ENCODE assay signal across 9 mouse cellular contexts in the genomic region with DNA sequence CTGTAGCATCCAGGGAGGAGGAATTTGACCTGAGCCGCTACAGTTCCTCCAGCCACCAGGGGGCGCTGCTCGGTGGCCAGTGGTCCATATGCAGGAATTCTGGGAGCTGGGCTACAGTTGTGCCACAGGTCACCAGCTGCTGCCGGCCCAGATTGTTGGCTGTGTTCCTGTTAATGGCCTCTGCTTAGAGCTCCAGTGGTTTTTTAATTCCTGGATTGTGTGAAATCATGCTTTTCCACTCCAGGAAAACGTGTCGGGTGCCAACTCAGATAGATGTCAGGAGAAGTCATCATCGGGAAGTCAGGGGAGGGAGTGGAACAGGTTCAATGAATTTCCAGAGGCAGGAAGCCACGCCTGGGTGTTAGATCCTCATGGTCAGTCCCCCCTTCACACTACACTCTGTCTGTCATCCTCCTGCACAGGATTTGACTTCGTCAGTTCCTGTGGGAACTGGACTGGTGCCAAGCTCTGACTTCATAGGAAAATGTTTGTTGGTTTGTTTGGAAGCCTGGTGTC. TPM values are rescaled to one million over a fixed set of nuclear protein-coding genes. Genes with fewer than 3 reads are reported as not detected.
DNase-seq lines count a peak whose midpoint lies in the region; ATAC-seq lines count a peak whose summit lies in the region.
"Had no signal": no experiment of that assay in that cellular context is flagged by ENCODE, and none has a peak within 500 bp of the region (broad histone marks: within the 10 kb centered on the region; RNA-seq: fewer than 3 reads in every experiment).

No protein-coding gene starts in this region.

- no peak for ATAC-seq in CD4-positive, CD25-positive, alpha-beta regulatory T cell, adult 4 months
- peak; percentile 77 for ATAC-seq in erythroid progenitor cell, adult 5-6 weeks (replicated peaks; ENCODE audit: low FRiP score, poor library complexity, severe bottlenecking)
- ATAC-seq in megakaryocyte-erythroid progenitor cell, adult 5-6 weeks (replicated peaks; ENCODE audit: low FRiP score, low TSS enrichment, poor library complexity, severe bottlenecking): peak; percentile 58

- peak; percentile 71 for DNase-seq in CD4-positive, CD25-positive, alpha-beta regulatory T cell, adult 2 months (ENCODE audit: low read depth, low spot score)
- DNase-seq in c-Kit-negative CD71-positive TER-119-positive erythroid progenitor cells, embryonic 14.5 days (ENCODE audit: low read depth, low spot score): peak; percentile 31
- DNase-seq in heart, postnatal 36 days: peak; percentile 77 to 84
- DNase-seq in layer of hippocampus, postnatal 10 days (ENCODE audit: low spot score in 2 of 2): peak; percentile 53 to 66
- peak; percentile 59 for DNase-seq in right cerebral cortex, postnatal 4 days

- intact Hi-C loops in heart, postnatal 36 days (cut with DNase I): loop anchor here (1.0 to 5.0 kb wide), 3 partner anchors 48 to 257 kb away; no protein-coding TSS in a partner anchor

RNA-seq across cellular contexts. Expression of gene Usp30, which starts 13.0 kb away (rescaled TPM):
- 1 to 10 TPM; 2.6 to 2.7 TPM for polyA plus RNA-seq in CD4-positive, CD25-positive, alpha-beta regulatory T cell, adult 4 months (2017; shearing (Covaris generic))
- 1.8 and 5.0 TPM in 2 replicates for total RNA-seq in erythroid progenitor cell, adult 5-6 weeks (2015; ENCODE audit: low replicate concordance)
- total RNA-seq in erythroid progenitor cell, adult 5-6 weeks (2017; ENCODE audit: low replicate concordance): 0.68 and 0.77 TPM in 2 replicates
- total RNA-seq in heart, postnatal 36 days (2021): 10 to 100 TPM; 11.3 to 13.5 TPM
- total RNA-seq in layer of hippocampus, postnatal 10 days (2021): 10 to 100 TPM; 25.3 to 32.8 TPM
- 5.7 and 11.0 TPM in 2 replicates for total RNA-seq in megakaryocyte-erythroid progenitor cell, adult 5-6 weeks (2014; fragmentation: Nextera tagmentation)
- 3.5 and 12.2 TPM in 2 replicates for total RNA-seq in megakaryocyte-erythroid progenitor cell, adult 5-6 weeks (2017)

RNA-seq across cellular contexts. Expression of gene Svop, which starts 39.1 kb away (rescaled TPM):
- not detected for polyA plus RNA-seq in CD4-positive, CD25-positive, alpha-beta regulatory T cell, adult 4 months (2017; shearing (Covaris generic))
- total RNA-seq in erythroid progenitor cell, adult 5-6 weeks (2015; ENCODE audit: low replicate concordance): not detected in 2 replicates
- total RNA-seq in erythroid progenitor cell, adult 5-6 weeks (2017; ENCODE audit: low replicate concordance): 0.13 TPM in 1 of 2 replicates, not detected in the other
- not detected for total RNA-seq in heart, postnatal 36 days (2021)
- 100 to 1,000 TPM; 134 to 141 TPM for total RNA-seq in layer of hippocampus, postnatal 10 days (2021)
- not detected in 2 replicates for total RNA-seq in megakaryocyte-erythroid progenitor cell, adult 5-6 weeks (2014; fragmentation: Nextera tagmentation)
- total RNA-seq in megakaryocyte-erythroid progenitor cell, adult 5-6 weeks (2017): not detected in 2 replicates
- total RNA-seq: neutrophil, adult 5-6 weeks had no signal

RNA-seq across cellular contexts. Expression of gene Dao, which starts 48.8 kb away (rescaled TPM):
- 1 to 10 TPM in 1 of 2 experiments, under 1 TPM in 1; 0.56 to 1.4 TPM for polyA plus RNA-seq in CD4-positive, CD25-positive, alpha-beta regulatory T cell, adult 4 months (2017; shearing (Covaris generic))
- not detected in 2 replicates for total RNA-seq in erythroid progenitor cell, adult 5-6 weeks (2015; ENCODE audit: low replicate concordance)
- total RNA-seq in erythroid progenitor cell, adult 5-6 weeks (2017; ENCODE audit: low replicate concordance): not detected in 2 replicates
- total RNA-seq in heart, postnatal 36 days (2021): not detected
- not detected for total RNA-seq in layer of hippocampus, postnatal 10 days (2021)
- total RNA-seq in megakaryocyte-erythroid progenitor cell, adult 5-6 weeks (2014; fragmentation: Nextera tagmentation): not detected in 2 replicates
- not detected in 2 replicates for total RNA-seq in megakaryocyte-erythroid progenitor cell, adult 5-6 weeks (2017)
- total RNA-seq: neutrophil, adult 5-6 weeks had no signal

RNA-seq across cellular contexts. Expression of gene Ssh1, which starts 58.6 kb away (rescaled TPM):
- polyA plus RNA-seq in CD4-positive, CD25-positive, alpha-beta regulatory T cell, adult 4 months (2017; shearing (Covaris generic)): 10 to 100 TPM; 13.0 to 14.6 TPM
- 21.3 and 31.9 TPM in 2 replicates for total RNA-seq in erythroid progenitor cell, adult 5-6 weeks (2015; ENCODE audit: low replicate concordance)
- 30.9 and 43.1 TPM in 2 replicates for total RNA-seq in erythroid progenitor cell, adult 5-6 weeks (2017; ENCODE audit: low replicate concordance)
- total RNA-seq in heart, postnatal 36 days (2021): 10 to 100 TPM; 14.7 to 15.7 TPM
- total RNA-seq in layer of hippocampus, postnatal 10 days (2021): 10 to 100 TPM; 25.7 to 27.1 TPM
- 12.5 and 20.6 TPM in 2 replicates for total RNA-seq in megakaryocyte-erythroid progenitor cell, adult 5-6 weeks (2014; fragmentation: Nextera tagmentation)
- 3.7 and 5.1 TPM in 2 replicates for total RNA-seq in megakaryocyte-erythroid progenitor cell, adult 5-6 weeks (2017)

Comparison
In these comparisons a context has a peak if more than half of its experiments do, and no peak if none do; other contexts are left out.
1. RNA of gene Svop, which starts 39.1 kb away (total RNA-seq): 134 to 141 TPM in layer of hippocampus, postnatal 10 days; not detected in heart, postnatal 36 days, not detected in megakaryocyte-erythroid progenitor cell, adult 5-6 weeks and 0.13 TPM in erythroid progenitor cell, adult 5-6 weeks; every median in the first group is over 100 times any median in the second.
2. Peak in every context shown above with its lines, with median percentiles within 50 percentile points of each other: DNase-seq.